Comparison of ENCODE assay signal across 8 mouse cellular contexts in the genomic region with DNA sequence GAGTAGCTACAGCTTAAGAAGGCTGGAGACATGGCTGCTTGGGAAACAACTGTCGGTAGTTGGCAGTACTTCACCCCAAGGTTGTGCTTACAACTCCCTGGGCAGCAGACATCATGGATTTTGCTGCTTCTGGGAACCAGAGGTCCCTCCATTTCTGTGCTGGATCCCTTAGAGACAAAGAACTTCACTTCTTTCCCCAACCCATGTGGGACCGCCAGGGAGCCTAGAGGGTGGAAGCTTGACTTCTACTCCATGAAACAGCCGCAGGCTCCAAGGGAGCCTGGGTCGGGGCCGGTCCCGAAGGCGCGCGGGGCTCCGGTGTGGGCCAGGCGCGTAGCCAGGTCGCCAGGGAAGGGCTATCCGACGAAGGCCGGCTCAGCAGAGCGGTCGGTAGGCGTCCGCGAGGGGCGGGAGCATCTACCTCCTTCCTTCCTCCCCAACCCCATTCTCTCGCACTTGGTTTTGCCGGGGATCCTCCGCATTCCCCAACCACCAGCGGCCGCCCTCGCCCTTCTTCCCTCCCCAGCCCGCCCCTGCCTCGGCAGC. TPM values are rescaled to one million over a fixed set of nuclear protein-coding genes. Genes with fewer than 3 reads are reported as not detected.
DNase-seq lines count a peak whose midpoint lies in the region; ATAC-seq and TF ChIP-seq lines count a peak whose summit lies in the region.

No protein-coding gene starts in this region.

- peak; percentile 61 to 75 for DNase-seq in left cerebral cortex, adult 18-20 months (ENCODE audit: low spot score in 2 of 2)
- DNase-seq in left cerebral cortex, postnatal 4 days, result no peak
- DNase-seq in adrenal gland, postnatal 25 days, result peak; percentile 79
- peak; percentile 78 for DNase-seq in retina, embryonic 14.5 days (ENCODE audit: low spot score)

- ATAC-seq in heart, embryonic 14.5 days (ENCODE audit: insufficient number of reproducible peaks, insufficient read depth, low FRiP score, low read depth), result peak; percentile 47
- peak; percentile 83 for ATAC-seq in kidney, embryonic 16.5 days (ENCODE audit: low FRiP score, low TSS enrichment)
- ATAC-seq in lung, embryonic 15.5 days (ENCODE audit: borderline replicate concordance, extremely low read depth, low FRiP score, low TSS enrichment), result peak; percentile 74

- TF ChIP-seq CTCF in embryonic fibroblast, embryonic 13.5 days (IDR thresholded peaks at IDR 0.05; ENCODE audit: borderline replicate concordance, insufficient read depth, low read length), result no peak

- peak overlapping the region; percentile 99 for H3K27ac ChIP-seq in embryonic fibroblast, embryonic 13.5 days (ENCODE audit: insufficient read depth, low read length)
- peak overlapping the region; percentile 100 for H3K27ac ChIP-seq in heart, embryonic 14.5 days (replicated peaks in 1 of 2; ENCODE audit: control insufficient read depth in 1 of 2, insufficient read depth in 1 of 2, low read depth in 2 of 2, low read length in 2 of 2)
- H3K27ac ChIP-seq in kidney, embryonic 16.5 days (ENCODE audit: low read length), result peak overlapping the region; percentile 100
- peak overlapping the region; percentile 100 for H3K27ac ChIP-seq in lung, embryonic 15.5 days

- under 1% methylated on average over 28 of the region's 30 CpGs for WGBS in heart, embryonic 14.5 days
- WGBS in kidney, embryonic 16.5 days, result 0% methylated on average over 30 of the region's 30 CpGs
- WGBS in lung, embryonic 15.5 days, result under 1% methylated on average over 26 of the region's 30 CpGs

- peak overlapping the region; percentile 100 for H3K9ac ChIP-seq in heart, embryonic 14.5 days (ENCODE audit: low read length)
- peak overlapping the region; percentile 100 for H3K9ac ChIP-seq in kidney, embryonic 16.5 days (replicated peaks; ENCODE audit: low read length)
- peak overlapping the region; percentile 97 for H3K9ac ChIP-seq in lung, embryonic 15.5 days

- peak overlapping the region; percentile 95 for H3K4me2 ChIP-seq in heart, embryonic 14.5 days (ENCODE audit: low read length)
- H3K4me2 ChIP-seq in kidney, embryonic 16.5 days (replicated peaks; ENCODE audit: low read depth, low read length), result peak overlapping the region; percentile 96
- H3K4me2 ChIP-seq in lung, embryonic 15.5 days, result peak overlapping the region; percentile 84

- peak; percentile 52 for TF ChIP-seq POLR2A in embryonic fibroblast, embryonic 13.5 days (IDR thresholded peaks at IDR 0.05; ENCODE audit: low read depth, low read length)

- intact Hi-C loops in left cerebral cortex, postnatal 4 days (cut with DNase I), result no loop called here

- H3K4me1 ChIP-seq in embryonic fibroblast, embryonic 13.5 days (ENCODE audit: control insufficient read depth, insufficient read depth, low read length), result 0 out of 2 replicates have a peak, but pooled peaks cover 3% of the 10 kb centered on the region
- H3K4me1 ChIP-seq in heart, embryonic 14.5 days (ENCODE audit: control insufficient read depth in 2 of 2, insufficient read depth in 2 of 2, low read length in 2 of 2), result peaks cover 6 to 25% of the 10 kb centered on the region in 2 experiments
- peaks cover 50% of the 10 kb centered on the region for H3K4me1 ChIP-seq in kidney, embryonic 16.5 days (ENCODE audit: insufficient read depth, low read length)
- H3K4me1 ChIP-seq in lung, embryonic 15.5 days, result peaks cover 40% of the 10 kb centered on the region

- H3K27me3 ChIP-seq in heart, embryonic 14.5 days (ENCODE audit: control insufficient read depth, insufficient read depth, low read length), result no peaks in the 10 kb centered on the region
- no peaks in the 10 kb centered on the region for H3K27me3 ChIP-seq in kidney, embryonic 16.5 days (ENCODE audit: insufficient read depth, low read length)
- H3K27me3 ChIP-seq in lung, embryonic 15.5 days, result no peaks in the 10 kb centered on the region

- H3K9me3 ChIP-seq in heart, embryonic 14.5 days (ENCODE audit: control insufficient read depth, low read length), result no peaks in the 10 kb centered on the region
- no peaks in the 10 kb centered on the region for H3K9me3 ChIP-seq in kidney, embryonic 16.5 days (ENCODE audit: low read length)
- H3K9me3 ChIP-seq in lung, embryonic 15.5 days, result no peaks in the 10 kb centered on the region

- H3K36me3 ChIP-seq in heart, embryonic 14.5 days (ENCODE audit: control insufficient read depth, insufficient read depth, low read length), result peaks cover 15% of the 10 kb centered on the region
- peaks cover 10% of the 10 kb centered on the region for H3K36me3 ChIP-seq in kidney, embryonic 16.5 days (ENCODE audit: insufficient read depth, low read length)
- H3K36me3 ChIP-seq in lung, embryonic 15.5 days, result peaks cover 10% of the 10 kb centered on the region

- H3K4me3 ChIP-seq in embryonic fibroblast, embryonic 13.5 days (ENCODE audit: insufficient read depth, low read length), result peak overlapping the region; percentile 83
- H3K4me3 ChIP-seq in heart, embryonic 14.5 days (ENCODE audit: control insufficient read depth in 1 of 2, insufficient read depth in 1 of 2, low read depth in 1 of 2, low read length in 2 of 2), result peak overlapping the region; percentile 76 to 96
- peak overlapping the region; percentile 100 for H3K4me3 ChIP-seq in kidney, embryonic 16.5 days (ENCODE audit: low read length)
- H3K4me3 ChIP-seq in lung, embryonic 15.5 days, result peak overlapping the region; percentile 81

RNA-seq across cellular contexts. Expression of a gene that starts 0.8 kb away (rescaled TPM):
- 100 to 1,000 TPM; 182 to 185 TPM for total RNA-seq in left cerebral cortex, adult 18-20 months (2021)
- 100 to 1,000 TPM; 163 to 166 TPM for total RNA-seq in left cerebral cortex, postnatal 4 days (2021)
- 109 and 113 TPM in 2 replicates for total RNA-seq in adrenal gland, postnatal 25 days (2021)
- 77.7 and 83.8 TPM in 2 replicates for polyA plus RNA-seq in embryonic fibroblast, embryonic 13.5 days (2011; ENCODE audit: insufficient read length, low read depth, missing spikeins)
- polyA plus RNA-seq in heart, embryonic 14.5 days (2014; fragmentation: Nextera tagmentation; extraction: Ambion mirVana), result 13.3 and 15.3 TPM in 2 replicates
- polyA plus RNA-seq in kidney, embryonic 16.5 days (2015; fragmentation: Nextera tagmentation; extraction: Ambion mirVana), result 23.7 and 24.2 TPM in 2 replicates
- polyA plus RNA-seq in lung, embryonic 15.5 days (2015; fragmentation: Nextera tagmentation; extraction: Ambion mirVana), result 21.1 and 21.2 TPM in 2 replicates

RNA-seq across cellular contexts. Expression of a gene that starts 10.2 kb away (rescaled TPM):
- 10 to 100 TPM; 53.0 to 57.3 TPM for total RNA-seq in left cerebral cortex, adult 18-20 months (2021)
- 10 to 100 TPM; 61.0 to 67.1 TPM for total RNA-seq in left cerebral cortex, postnatal 4 days (2021)
- total RNA-seq in adrenal gland, postnatal 25 days (2021), result 37.2 and 41.5 TPM in 2 replicates
- polyA plus RNA-seq in embryonic fibroblast, embryonic 13.5 days (2011; ENCODE audit: insufficient read length, low read depth, missing spikeins), result 29.7 and 36.7 TPM in 2 replicates
- 22.6 and 22.9 TPM in 2 replicates for polyA plus RNA-seq in heart, embryonic 14.5 days (2014; fragmentation: Nextera tagmentation; extraction: Ambion mirVana)
- polyA plus RNA-seq in kidney, embryonic 16.5 days (2015; fragmentation: Nextera tagmentation; extraction: Ambion mirVana), result 36.2 and 41.0 TPM in 2 replicates
- 35.7 and 37.9 TPM in 2 replicates for polyA plus RNA-seq in lung, embryonic 15.5 days (2015; fragmentation: Nextera tagmentation; extraction: Ambion mirVana)

RNA-seq across cellular contexts. Expression of a gene that starts 19.4 kb away (rescaled TPM):
- total RNA-seq in left cerebral cortex, adult 18-20 months (2021), result 100 to 1,000 TPM in 1 of 2 experiments, 10 to 100 TPM in 1; 87.2 to 122 TPM
- total RNA-seq in left cerebral cortex, postnatal 4 days (2021), result 10 to 100 TPM; 31.9 TPM
- 234 and 238 TPM in 2 replicates for total RNA-seq in adrenal gland, postnatal 25 days (2021)
- polyA plus RNA-seq in embryonic fibroblast, embryonic 13.5 days (2011; ENCODE audit: insufficient read length, low read depth, missing spikeins), result 18.7 and 23.7 TPM in 2 replicates
- polyA plus RNA-seq in heart, embryonic 14.5 days (2014; fragmentation: Nextera tagmentation; extraction: Ambion mirVana), result 6.0 and 6.4 TPM in 2 replicates
- polyA plus RNA-seq in kidney, embryonic 16.5 days (2015; fragmentation: Nextera tagmentation; extraction: Ambion mirVana), result 2.2 and 2.4 TPM in 2 replicates
- 1.0 and 1.5 TPM in 2 replicates for polyA plus RNA-seq in lung, embryonic 15.5 days (2015; fragmentation: Nextera tagmentation; extraction: Ambion mirVana)

RNA-seq across cellular contexts. Expression of a gene that starts 42.0 kb away (rescaled TPM):
- total RNA-seq in left cerebral cortex, adult 18-20 months (2021), result 100 to 1,000 TPM; 133 to 139 TPM
- total RNA-seq in left cerebral cortex, postnatal 4 days (2021), result 10 to 100 TPM; 87.3 to 91.8 TPM
- 0.52 and 0.70 TPM in 2 replicates for total RNA-seq in adrenal gland, postnatal 25 days (2021)
- polyA plus RNA-seq in embryonic fibroblast, embryonic 13.5 days (2011; ENCODE audit: insufficient read length, low read depth, missing spikeins), result 1.6 and 2.0 TPM in 2 replicates
- polyA plus RNA-seq in heart, embryonic 14.5 days (2014; fragmentation: Nextera tagmentation; extraction: Ambion mirVana), result 0.82 and 0.95 TPM in 2 replicates
- polyA plus RNA-seq in kidney, embryonic 16.5 days (2015; fragmentation: Nextera tagmentation; extraction: Ambion mirVana), result 1.8 and 2.0 TPM in 2 replicates
- polyA plus RNA-seq in lung, embryonic 15.5 days (2015; fragmentation: Nextera tagmentation; extraction: Ambion mirVana), result 0.86 and 1.4 TPM in 2 replicates

RNA-seq across cellular contexts. Expression of a gene that starts 54.1 kb away (rescaled TPM):
- total RNA-seq in left cerebral cortex, adult 18-20 months (2021), result 100 to 1,000 TPM; 708 to 832 TPM
- 1,000 to 10,000 TPM; 1,274 to 1,289 TPM for total RNA-seq in left cerebral cortex, postnatal 4 days (2021)
- total RNA-seq in adrenal gland, postnatal 25 days (2021), result 82.5 and 89.4 TPM in 2 replicates
- polyA plus RNA-seq in embryonic fibroblast, embryonic 13.5 days (2011; ENCODE audit: insufficient read length, low read depth, missing spikeins), result 66.0 and 83.9 TPM in 2 replicates
- polyA plus RNA-seq in heart, embryonic 14.5 days (2014; fragmentation: Nextera tagmentation; extraction: Ambion mirVana), result 45.3 and 55.6 TPM in 2 replicates
- polyA plus RNA-seq in kidney, embryonic 16.5 days (2015; fragmentation: Nextera tagmentation; extraction: Ambion mirVana), result 24.4 and 25.9 TPM in 2 replicates
- polyA plus RNA-seq in lung, embryonic 15.5 days (2015; fragmentation: Nextera tagmentation; extraction: Ambion mirVana), result 35.6 and 35.8 TPM in 2 replicates
